Mouse (Mus musculus): ENCODE results near the gene Ctbp1.

The Ctbp1 gene

GRCm38 (mm10) chr5:33208533-33209245 lies 66.1 kb downstream of the Ctbp1 start:
- no peak for DNase-seq (ENCODE audit: low read depth)

GRCm38 (mm10) chr5:33207136-33207535 lies 67.7 kb downstream of the Ctbp1 start:
- no peak for DNase-seq (ENCODE audit: low read depth)

GRCm38 (mm10) chr5:33206328-33206727 lies 68.5 kb downstream of the Ctbp1 start:
- no peak for DNase-seq (ENCODE audit: low read depth)

- DNase-seq (ENCODE audit: low read depth), result no peak
Observed at GRCm38 (mm10) chr5:33204284-33204683, 70.5 kb downstream of the Ctbp1 start.

- peak; percentile 59 for DNase-seq (ENCODE audit: low read depth)
Observed at GRCm38 (mm10) chr5:33203691-33204242, 71.0 kb downstream of the Ctbp1 start.

GRCm38 (mm10) chr5:33203171-33203565 lies 71.6 kb downstream of the Ctbp1 start:
- no peak for DNase-seq (ENCODE audit: low read depth)

- no peak for DNase-seq (ENCODE audit: low read depth)
Observed at GRCm38 (mm10) chr5:33202516-33203170, 72.2 kb downstream of the Ctbp1 start.

- no peak for DNase-seq (ENCODE audit: low read depth)
Observed at GRCm38 (mm10) chr5:33201697-33202096, 73.1 kb downstream of the Ctbp1 start.

GRCm38 (mm10) chr5:33200071-33200470 lies 74.7 kb downstream of the Ctbp1 start:
- no peak for DNase-seq (ENCODE audit: low read depth)

Data from fibroblast of lung, adult 2 months (primary cell).